Mouse (Mus musculus) midbrain, embryonic 16.5 days (tissue): ENCODE measurements around the gene Hist1h1e. TPM values are rescaled to one million over a fixed set of nuclear protein-coding genes. Genes with fewer than 3 reads are reported as not detected.

Source experiments
- ATAC-seq: fragments of 200-750 bp; cut with Nextera tagmentation; 2 replicates; pipeline ENCODE4 v1.8.0; 2017; ENCODE audit warnings: moderate TSS enrichment
- H3K27ac ChIP-seq: fragments of 300-500 bp; sonication (generic); 2 replicates; pipeline ENCODE4 v1.5.1; 2014; ENCODE audit warnings: mild to moderate bottlenecking, low read length, mixed read lengths
- H3K27me3 ChIP-seq: fragments of 300-500 bp; sonication (generic); 2 replicates; pipeline ENCODE4 v1.6.1; 2014; ENCODE audit warnings: low read depth, low read length, mixed read lengths; ENCODE audit not compliant: control insufficient read depth, insufficient read depth
- H3K36me3 ChIP-seq: fragments of 300-500 bp; sonication (generic); 2 replicates; pipeline ENCODE4 v1.6.1; 2014; ENCODE audit warnings: mild to moderate bottlenecking, low read length, moderate library complexity, mixed read lengths; ENCODE audit not compliant: control insufficient read depth, insufficient read depth
- H3K4me1 ChIP-seq: fragments of 300-500 bp; sonication (generic); 2 replicates; pipeline ENCODE4 v1.6.1; 2014; ENCODE audit warnings: mild to moderate bottlenecking, low read length, mixed read lengths; ENCODE audit not compliant: control insufficient read depth, insufficient read depth
- H3K4me2 ChIP-seq: fragments of 300-500 bp; sonication (generic); 2 replicates; pipeline ENCODE4 v1.6.1; 2014; ENCODE audit warnings: mild to moderate bottlenecking, low read length, mixed read lengths
- H3K4me3 ChIP-seq: fragments of 300-500 bp; sonication (generic); 2 replicates; pipeline ENCODE4 v1.5.1; 2014; ENCODE audit warnings: low read depth, mild to moderate bottlenecking, low read length, moderate library complexity, mixed read lengths
- H3K9ac ChIP-seq: fragments of 300-500 bp; sonication (generic); 2 replicates; pipeline ENCODE4 v1.6.1; 2014; ENCODE audit warnings: low read depth, low read length, mixed read lengths
- H3K9me3 ChIP-seq: fragments of 300-500 bp; sonication (generic); replicated peaks from 2 replicates; pipeline ENCODE4 v1.6.1; 2014; ENCODE audit warnings: mild to moderate bottlenecking, low read length, mixed read lengths; ENCODE audit not compliant: control insufficient read depth, poor library complexity, severe bottlenecking
- WGBS: fragments of 180-500 bp; shearing (Covaris S2); extraction: QIAGEN DNeasy Blood & Tissue Kit; methylation state at CpG from one replicate; pipeline ENCODE4 v1.1.7; 2014; 5-methylcytosine and 5-hydroxymethylcytosine counted together
- polyA plus RNA-seq: library from polyadenylated mRNA; unstranded; fragments of >200 nt; fragmentation: Nextera tagmentation; extraction: Ambion mirVana; gene quantifications from 2 replicates; pipeline ENCODE4 v1.2.1, GENCODE M21; 2015

Hist1h1e gene
- polyA plus RNA-seq, 1 experiment from 2014 or later: 3.3 TPM

DNA sequence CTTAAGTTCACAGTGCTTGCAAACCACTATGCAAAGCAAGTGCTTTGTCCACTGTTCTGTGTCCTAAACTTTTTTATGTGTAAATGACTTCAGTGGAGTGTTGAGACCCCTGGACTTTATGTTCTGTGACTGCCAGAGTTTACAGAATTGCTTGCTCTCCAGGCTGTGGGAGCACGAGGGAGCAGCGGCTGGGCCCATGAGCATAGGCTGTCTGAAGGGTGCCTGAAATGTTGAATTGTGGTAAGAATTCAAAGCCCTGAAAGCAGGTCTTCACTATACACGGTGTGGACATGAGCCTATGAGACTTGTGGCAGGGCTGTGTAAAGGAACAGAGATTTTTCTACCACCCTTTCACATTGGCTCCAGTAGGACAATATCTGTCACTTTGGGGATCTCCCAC lies 10.7 kb downstream of the Hist1h1e start:
- no peak for ATAC-seq
- no peaks in the 10 kb centered on the region for H3K36me3 ChIP-seq
- H3K27me3 ChIP-seq: no peaks in the 10 kb centered on the region
- H3K9ac ChIP-seq: no peak overlapping the region
- no peak overlapping the region for H3K4me2 ChIP-seq
- no peaks in the 10 kb centered on the region for H3K4me1 ChIP-seq
- no peaks in the 10 kb centered on the region for H3K9me3 ChIP-seq
- no peak overlapping the region for H3K27ac ChIP-seq
- WGBS: 90% methylated on average over 3 of the region's 3 CpGs
- no peak overlapping the region for H3K4me3 ChIP-seq

DNA sequence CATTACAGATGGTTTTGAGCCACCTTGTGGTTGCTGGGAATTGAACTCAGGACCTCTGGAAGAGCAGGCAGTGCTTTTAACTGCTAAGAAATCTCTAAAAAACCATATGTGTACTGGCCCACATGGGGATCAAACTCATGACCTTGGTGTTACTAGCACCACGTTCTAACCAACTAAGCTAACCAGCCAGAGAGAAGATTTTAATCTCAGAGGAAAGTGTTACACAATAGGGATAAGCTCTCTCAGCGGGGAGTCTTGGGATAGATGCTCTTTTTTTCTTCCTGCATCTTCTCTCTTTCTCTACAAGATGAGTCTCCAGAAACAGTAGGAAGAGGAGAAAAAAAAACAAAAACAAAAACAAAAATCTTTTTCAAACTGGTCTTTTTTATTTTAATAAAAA lies 12.0 kb downstream of the Hist1h1e start:
- H3K9ac ChIP-seq: no peak overlapping the region
- no peak for ATAC-seq
- no peaks in the 10 kb centered on the region for H3K27me3 ChIP-seq
- H3K27ac ChIP-seq: no peak overlapping the region
- no peaks in the 10 kb centered on the region for H3K9me3 ChIP-seq
- no peak overlapping the region for H3K4me3 ChIP-seq
- no peaks in the 10 kb centered on the region for H3K36me3 ChIP-seq
- H3K4me1 ChIP-seq: no peaks in the 10 kb centered on the region
- 65% methylated on average over 2 of the region's 2 CpGs for WGBS
- H3K4me2 ChIP-seq: no peak overlapping the region

DNA sequence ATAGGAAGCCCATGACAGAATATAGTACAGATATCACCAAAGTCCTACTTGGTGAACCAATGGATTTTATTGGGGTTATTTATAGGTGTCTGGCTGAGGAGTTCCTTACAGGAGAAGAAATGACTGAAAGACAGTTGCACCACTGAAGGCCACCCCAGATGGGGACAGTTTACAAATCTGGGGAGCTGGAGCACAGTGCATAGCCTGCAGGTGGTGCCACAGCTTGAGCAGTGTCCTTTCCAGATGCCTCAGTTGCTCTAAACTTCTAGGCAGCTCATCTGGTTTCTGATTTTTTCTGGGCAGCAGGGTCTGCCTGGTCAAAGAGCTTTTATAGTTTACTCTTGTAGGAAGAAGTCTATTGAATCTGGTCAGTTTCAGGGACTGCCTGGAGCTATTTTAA lies 12.5 kb downstream of the Hist1h1e start:
- H3K9me3 ChIP-seq: no peaks in the 10 kb centered on the region
- no peaks in the 10 kb centered on the region for H3K36me3 ChIP-seq
- no peaks in the 10 kb centered on the region for H3K27me3 ChIP-seq
- ATAC-seq: no peak
- H3K27ac ChIP-seq: no peak overlapping the region
- no peak overlapping the region for H3K4me3 ChIP-seq
- H3K9ac ChIP-seq: no peak overlapping the region
- no peaks in the 10 kb centered on the region for H3K4me1 ChIP-seq
- H3K4me2 ChIP-seq: no peak overlapping the region

DNA sequence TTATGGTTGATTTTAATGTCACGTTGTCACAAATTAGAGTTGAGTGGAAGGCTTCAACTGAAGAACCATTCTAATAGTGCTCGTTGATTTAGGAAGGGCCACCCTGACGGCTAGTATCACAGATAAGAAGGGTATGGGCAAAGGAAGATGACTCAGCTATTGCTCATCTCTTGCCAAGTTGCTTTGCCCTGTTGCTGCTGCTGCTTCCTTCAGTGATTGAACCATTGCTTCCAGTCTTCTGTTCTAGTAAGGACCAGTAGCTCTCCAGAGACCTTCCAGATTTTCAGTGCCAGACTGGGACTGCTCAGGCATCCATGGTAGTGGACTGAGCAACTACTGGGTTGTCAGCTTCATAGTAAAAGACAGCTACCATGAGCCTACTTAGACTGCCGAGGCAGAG lies 13.1 kb downstream of the Hist1h1e start:
- H3K4me2 ChIP-seq: no peak overlapping the region
- no peak overlapping the region for H3K4me3 ChIP-seq
- no peak for ATAC-seq
- H3K27me3 ChIP-seq: no peaks in the 10 kb centered on the region
- no peaks in the 10 kb centered on the region for H3K36me3 ChIP-seq
- H3K4me1 ChIP-seq: no peaks in the 10 kb centered on the region
- no peak overlapping the region for H3K9ac ChIP-seq
- no peak overlapping the region for H3K27ac ChIP-seq
- H3K9me3 ChIP-seq: no peaks in the 10 kb centered on the region
- WGBS: 92% methylated on average over 4 of the region's 4 CpGs

DNA sequence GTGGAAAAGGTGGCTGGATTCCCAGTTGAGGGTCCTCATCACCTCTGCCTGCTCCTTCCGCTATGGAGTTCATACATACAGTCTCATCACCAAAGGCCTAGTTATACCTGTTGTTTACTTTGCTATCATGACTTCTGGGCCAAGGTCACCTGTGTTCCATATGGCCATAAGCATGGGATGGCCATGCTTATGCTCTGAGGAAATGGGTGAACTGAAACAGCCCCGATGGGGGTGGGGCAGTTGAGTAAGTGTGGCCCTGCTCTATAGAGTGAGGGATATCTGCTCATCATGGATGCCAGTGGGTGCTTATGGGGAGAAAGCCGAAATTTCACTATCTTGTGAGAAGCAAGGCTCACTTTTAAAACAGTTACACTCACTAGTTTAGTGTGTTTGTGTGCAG lies 17.3 kb downstream of the Hist1h1e start:
- H3K9ac ChIP-seq: no peak overlapping the region
- H3K36me3 ChIP-seq: no peaks in the 10 kb centered on the region
- no peaks in the 10 kb centered on the region for H3K27me3 ChIP-seq
- ATAC-seq: no peak
- WGBS: 93% methylated on average over 3 of the region's 3 CpGs
- no peak overlapping the region for H3K4me2 ChIP-seq
- no peaks in the 10 kb centered on the region for H3K9me3 ChIP-seq
- H3K4me3 ChIP-seq: no peak overlapping the region
- no peaks in the 10 kb centered on the region for H3K4me1 ChIP-seq
- no peak overlapping the region for H3K27ac ChIP-seq

DNA sequence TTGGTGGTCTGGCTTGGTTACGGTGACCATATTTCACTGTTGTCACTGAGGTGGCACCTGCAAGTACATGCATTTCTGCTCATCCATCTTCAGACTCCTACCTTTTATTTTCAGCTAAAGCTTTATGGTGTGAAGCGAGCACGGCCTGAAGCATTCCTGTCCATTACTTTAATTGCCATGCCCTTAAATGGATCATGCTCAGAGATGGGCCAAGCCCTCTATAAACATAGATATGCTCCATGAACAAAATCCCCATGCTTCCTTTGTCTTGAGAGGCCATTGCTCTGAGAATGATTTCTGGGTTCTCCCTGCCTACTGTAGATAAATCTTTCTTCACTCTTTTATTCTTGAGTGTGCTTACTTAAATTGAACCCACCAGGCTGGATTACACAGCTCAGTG lies 17.9 kb downstream of the Hist1h1e start:
- no peak overlapping the region for H3K4me2 ChIP-seq
- 94% methylated on average over 3 of the region's 3 CpGs for WGBS
- no peaks in the 10 kb centered on the region for H3K27me3 ChIP-seq
- no peaks in the 10 kb centered on the region for H3K4me1 ChIP-seq
- no peak overlapping the region for H3K27ac ChIP-seq
- H3K9ac ChIP-seq: no peak overlapping the region
- no peaks in the 10 kb centered on the region for H3K36me3 ChIP-seq
- no peak overlapping the region for H3K4me3 ChIP-seq
- ATAC-seq: no peak
- H3K9me3 ChIP-seq: no peaks in the 10 kb centered on the region

DNA sequence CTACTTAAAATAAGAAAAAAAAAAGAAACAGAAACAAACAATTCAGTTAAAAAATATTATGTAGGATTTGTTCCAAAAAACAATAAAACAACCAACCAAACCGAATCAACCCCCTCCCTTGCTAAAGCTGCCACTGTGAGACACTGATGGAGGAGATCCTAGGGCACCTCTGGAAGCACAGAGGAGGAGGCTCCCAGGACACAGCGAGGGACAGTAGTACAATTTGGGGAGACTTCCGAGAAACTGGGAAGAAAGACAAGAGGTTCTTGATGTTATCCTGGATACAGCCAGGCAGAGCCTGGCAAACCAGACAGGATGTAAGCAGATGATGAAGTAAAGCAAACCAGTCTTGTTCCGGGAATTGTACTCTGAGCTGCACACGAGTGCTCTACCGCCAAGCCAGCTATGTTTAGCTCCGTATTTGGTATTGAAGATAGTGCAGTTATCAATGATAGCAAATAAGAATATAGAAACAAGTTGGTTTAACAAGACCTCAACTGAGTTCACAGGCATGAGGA lies 19.1 kb downstream of the Hist1h1e start:
- Histone ChIP-seq H3K27me3 (no peaks in the 10 kb centered on the region), H3K36me3 (no peaks in the 10 kb centered on the region), H3K4me3 (no peak overlapping the region), H3K9ac (no peak overlapping the region), H3K4me1 (no peaks in the 10 kb centered on the region), H3K9me3 (no peaks in the 10 kb centered on the region), H3K27ac (no peak overlapping the region), H3K4me2 (no peak overlapping the region)
- no peak for ATAC-seq
- 91% methylated on average over 7 of the region's 7 CpGs for WGBS

DNA sequence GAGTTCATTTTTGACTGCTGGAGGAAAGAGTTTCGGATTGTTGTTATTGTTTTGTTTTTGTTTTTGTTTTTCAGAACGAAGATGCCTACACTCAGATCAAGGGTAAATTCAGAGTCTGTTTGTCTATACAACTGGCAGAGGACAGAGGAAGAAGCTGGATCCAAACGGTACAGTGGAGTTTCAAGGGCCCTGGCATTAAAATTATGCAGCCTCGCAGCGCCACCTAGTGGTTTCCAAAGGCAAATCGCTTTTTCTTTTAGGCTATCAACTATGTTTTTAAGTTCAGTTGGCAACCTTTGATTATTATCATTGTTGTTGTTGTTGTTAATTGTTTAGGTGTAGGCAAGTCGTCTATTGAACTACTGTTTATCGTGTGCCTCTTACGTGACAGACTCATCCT lies 24.4 kb downstream of the Hist1h1e start:
- H3K27me3 ChIP-seq: no peaks in the 10 kb centered on the region
- H3K36me3 ChIP-seq: no peaks in the 10 kb centered on the region
- H3K4me3 ChIP-seq: no peak overlapping the region
- no peak overlapping the region for H3K4me2 ChIP-seq
- WGBS: 8% methylated on average over 9 of the region's 9 CpGs
- no peak overlapping the region for H3K9ac ChIP-seq
- no peaks in the 10 kb centered on the region for H3K4me1 ChIP-seq
- no peaks in the 10 kb centered on the region for H3K9me3 ChIP-seq
- no peak overlapping the region for H3K27ac ChIP-seq
- no peak; the same call in 1 of the 2 replicates for ATAC-seq

DNA sequence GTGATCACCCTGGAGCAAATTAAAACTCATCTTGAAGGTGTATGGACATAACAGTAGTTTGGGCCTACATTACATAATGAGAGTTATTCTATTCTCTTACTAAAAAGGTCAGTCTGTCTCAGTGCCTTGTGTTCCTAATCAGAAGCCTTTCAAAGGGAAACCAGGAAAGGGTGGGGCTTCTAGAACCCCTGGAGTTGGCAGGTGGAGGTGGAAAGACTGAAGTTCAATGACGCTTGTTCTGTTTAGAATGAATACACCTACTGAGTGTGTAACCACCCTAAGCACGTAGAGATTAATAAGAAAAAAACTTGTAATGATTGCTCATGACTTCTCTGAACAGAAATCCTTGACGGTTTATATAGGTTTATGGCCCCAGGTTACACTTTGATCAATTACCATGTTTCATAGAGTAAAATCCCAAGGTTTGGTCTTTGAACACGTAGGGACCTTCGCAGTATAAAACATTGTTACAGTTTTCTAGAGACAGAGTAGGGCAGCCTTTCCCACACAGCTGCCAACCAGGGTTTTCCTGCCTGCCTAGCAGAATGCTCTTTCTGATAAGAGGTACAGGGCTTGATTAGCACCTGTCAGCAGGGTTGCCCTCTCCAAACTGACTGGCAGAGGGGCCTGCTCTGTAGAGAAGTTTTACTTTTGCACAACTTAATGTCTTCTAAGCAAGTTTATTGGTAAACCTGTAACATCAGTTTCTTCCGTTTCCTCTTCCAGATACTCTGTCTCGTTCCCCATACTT lies 26.6 kb downstream of the Hist1h1e start:
- no peaks in the 10 kb centered on the region for H3K4me1 ChIP-seq
- H3K4me3 ChIP-seq: no peak overlapping the region
- H3K9ac ChIP-seq: no peak overlapping the region
- H3K9me3 ChIP-seq: no peaks in the 10 kb centered on the region
- no peaks in the 10 kb centered on the region for H3K27me3 ChIP-seq
- no peaks in the 10 kb centered on the region for H3K36me3 ChIP-seq
- H3K4me2 ChIP-seq: no peak overlapping the region
- ATAC-seq: no peak
- no peak overlapping the region for H3K27ac ChIP-seq
- WGBS: 87% methylated on average over 7 of the region's 7 CpGs
